Mouse (Mus musculus) skeletal muscle tissue, adult 2 months (tissue): ENCODE results near the gene 1700123K08Rik.
"Not testable (repeated sequence)": the region's sequence is repeated elsewhere in the genome, so short reads cannot be mapped to it uniquely, and the experiment has no call there.

Experiments
- DNase-seq: peaks from one replicate; pipeline ENCODE4 v3.0.0-alpha.2; 2012; ENCODE audit warnings: low read depth, low spot score

The 1700123K08Rik gene

GRCm38 (mm10) chr5:138564612-138565011, at the start of gene 1700123K08Rik:
1700123K08Rik (minus strand) TSS chr5:138564712.
- not testable (repeated sequence) for DNase-seq

DNA sequence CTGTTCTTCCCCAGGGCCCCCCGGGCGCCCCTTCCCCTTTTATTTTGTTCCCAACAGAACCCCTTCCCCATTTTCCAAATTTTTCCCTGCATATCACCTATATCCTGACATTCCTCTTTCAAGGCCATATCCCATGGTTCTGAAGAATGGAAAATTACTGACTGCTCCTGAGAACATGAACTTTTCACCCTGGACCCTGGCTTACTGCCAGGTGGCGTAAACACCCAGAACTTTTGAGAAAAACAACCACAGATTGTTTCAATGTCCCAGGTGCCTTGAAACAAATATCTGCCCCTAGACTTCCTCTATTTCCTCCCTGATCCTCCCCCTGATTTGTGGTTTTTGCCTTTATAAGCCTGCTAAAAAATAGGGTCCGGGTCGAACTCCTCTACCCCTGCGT, 22.9 kb upstream of the 1700123K08Rik start:
- DNase-seq, result no peak

DNA sequence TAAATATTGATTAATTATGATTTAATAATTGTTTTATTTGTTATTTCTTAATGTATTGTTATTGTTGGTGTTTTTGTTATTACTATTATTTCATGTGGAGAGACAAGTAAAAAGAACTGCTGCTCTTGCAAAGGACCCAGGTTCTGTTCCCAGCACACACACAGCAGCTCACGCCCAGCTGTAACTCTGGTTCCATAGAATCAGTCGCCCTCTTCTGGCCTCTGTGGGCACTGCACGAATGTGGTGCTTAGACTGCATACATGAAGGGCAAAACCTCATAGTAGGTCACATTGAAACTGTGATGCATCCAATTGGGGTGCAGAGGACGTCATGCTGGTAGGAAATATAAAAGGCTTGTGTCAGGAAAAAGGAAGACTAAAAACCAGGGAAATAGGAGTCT, 7.1 kb upstream of the 1700123K08Rik start:
- no peak for DNase-seq

DNA sequence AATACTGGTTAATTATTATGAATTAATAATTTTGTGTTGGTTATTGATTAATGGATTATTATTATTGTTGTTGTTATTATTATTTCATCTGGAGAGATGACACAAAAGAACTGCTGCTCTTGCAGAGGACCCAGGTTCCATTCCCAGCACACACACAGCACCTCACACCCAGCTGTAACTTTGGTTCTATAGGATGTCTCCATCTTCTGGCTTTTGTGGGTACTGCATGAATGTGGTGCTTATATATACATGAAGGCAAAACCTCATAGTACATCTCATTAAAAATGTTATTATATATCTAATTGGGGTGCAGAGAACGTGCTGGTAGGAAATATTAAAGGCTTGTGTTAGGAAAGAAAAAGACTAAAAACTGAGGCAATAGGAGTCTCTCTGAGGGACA, 11.8 kb downstream of the 1700123K08Rik start:
- no peak for DNase-seq

DNA sequence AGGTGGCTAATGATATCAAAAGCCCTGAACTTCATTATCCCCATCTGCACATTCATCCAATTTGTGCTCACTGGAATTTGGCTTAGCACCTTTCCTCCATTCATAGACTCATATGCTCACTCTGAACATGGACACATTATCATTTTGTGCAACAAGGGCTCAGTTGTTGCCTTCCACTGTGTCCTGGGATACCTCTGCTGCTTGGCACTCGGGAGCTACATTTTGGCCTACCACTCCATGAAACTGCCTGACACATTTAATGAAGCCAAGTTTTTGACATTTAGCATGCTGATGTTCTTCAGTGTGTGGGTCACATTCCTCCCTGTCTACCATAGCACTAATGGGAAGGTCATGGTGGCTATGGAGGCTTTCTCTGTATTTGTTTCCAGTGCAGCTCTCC, 32.0 kb downstream of the 1700123K08Rik start:
- no peak for DNase-seq
